Mouse (Mus musculus): ENCODE results near the gene Igf1r.
A peak's percentile ranks its signal among the peaks of the same experiment; 100 is the strongest.

The Igf1r gene

DNA sequence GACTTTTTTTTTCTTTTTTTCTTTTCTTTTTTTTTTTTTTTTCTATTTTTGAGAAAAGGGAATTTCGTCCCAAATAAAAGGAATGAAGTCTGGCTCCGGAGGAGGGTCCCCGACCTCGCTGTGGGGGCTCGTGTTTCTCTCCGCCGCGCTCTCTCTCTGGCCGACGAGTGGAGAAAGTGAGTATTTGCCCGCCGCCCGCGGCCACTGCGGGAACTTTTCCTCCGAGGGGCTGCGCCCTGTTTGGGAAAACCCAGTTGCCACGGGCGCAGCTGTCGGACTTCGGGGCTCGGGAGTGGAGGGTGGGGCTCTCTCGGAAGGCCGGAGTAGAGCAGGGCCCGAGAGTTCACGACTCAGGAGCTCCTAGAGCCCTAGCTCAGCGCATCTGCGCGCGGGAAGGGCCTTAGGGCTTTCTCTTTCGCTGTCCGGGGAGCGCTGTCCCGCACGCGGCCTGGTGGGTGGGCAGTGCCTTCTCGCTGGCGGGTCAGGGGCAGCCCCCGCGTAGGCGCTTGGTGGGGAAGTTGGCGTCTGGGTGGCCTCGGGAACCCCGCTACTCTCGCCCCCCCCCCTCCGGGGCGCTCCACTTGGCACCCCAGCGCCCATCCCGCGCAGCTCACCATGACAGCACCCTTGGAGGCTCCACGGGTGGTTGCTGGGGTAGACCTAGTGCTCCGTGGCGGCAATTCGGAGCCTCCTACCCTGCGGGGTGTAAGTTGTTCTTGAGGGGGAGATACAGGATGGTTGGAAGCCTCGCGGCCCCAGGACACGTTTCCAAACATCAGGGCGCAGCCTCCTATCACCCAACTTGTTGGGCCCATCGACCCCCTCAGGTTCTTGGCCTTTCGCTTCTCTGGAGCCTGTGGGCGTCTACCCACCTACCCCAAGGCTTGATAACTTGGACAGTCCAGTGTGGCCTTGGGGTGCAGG is at the start of gene Igf1r:
Gene Igf1r, plus strand, starts transcription at position 51 of the 924 bp plus-strand sequence.
- DNase-seq (ENCODE audit: low spot score): no peak

GRCm38 (mm10) chr7:67906358-67906757 is 46.3 kb upstream of the Igf1r start:
- no peak for DNase-seq (ENCODE audit: low spot score)

DNA sequence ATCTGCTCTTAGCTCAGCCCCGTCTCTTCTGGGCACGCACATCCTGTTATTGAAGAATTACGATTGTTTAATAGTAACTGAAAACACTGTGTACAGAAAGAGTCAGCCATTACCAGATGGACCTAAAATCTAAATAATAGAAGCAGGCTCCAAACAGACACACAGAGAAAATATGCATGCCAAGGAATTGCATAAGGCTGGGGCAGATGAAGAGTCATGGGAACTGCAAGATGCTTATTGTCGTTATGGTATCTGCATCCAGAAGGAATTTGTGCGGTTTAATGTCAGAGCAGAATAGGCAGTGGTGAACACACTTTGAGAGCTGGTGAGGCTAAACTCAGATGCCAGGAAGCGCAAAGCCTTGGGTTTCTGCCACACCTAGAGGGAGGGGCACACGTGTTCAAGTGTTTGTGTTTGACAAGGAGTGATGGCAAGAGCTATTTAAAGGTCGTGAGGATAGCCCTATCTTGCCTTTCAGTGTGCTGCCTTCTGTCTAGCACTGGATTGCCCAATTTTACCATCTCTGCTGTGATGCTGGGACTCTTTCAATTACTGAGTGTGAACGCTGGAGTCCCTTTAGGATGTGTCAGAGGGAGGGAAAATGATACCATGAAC is 44.7 kb upstream of the Igf1r start:
- no peak for DNase-seq (ENCODE audit: low spot score)

DNA sequence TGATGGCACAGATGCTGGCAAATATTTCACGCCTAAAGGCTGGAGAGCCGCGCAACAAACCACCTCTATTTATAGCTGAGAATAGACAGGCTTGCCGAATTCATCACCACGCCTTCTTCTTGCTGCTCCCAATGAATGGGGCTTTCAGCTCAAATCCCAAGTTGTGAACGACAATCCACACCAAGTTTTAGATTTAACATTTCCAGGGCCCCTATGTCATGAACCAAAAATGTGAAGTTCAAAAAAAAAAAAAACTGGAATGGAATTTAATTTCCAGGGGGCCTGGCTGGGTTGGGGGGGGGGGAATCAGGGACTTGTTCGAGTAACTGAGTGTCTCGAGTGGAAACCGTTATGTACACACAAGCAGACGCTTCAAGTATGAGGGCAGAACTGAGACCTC is 42.1 kb upstream of the Igf1r start:
- DNase-seq (ENCODE audit: low spot score): no peak

- DNase-seq (ENCODE audit: low spot score): no peak
Measured at GRCm38 (mm10) chr7:67910947-67911346, 41.7 kb upstream of the Igf1r start.

DNA sequence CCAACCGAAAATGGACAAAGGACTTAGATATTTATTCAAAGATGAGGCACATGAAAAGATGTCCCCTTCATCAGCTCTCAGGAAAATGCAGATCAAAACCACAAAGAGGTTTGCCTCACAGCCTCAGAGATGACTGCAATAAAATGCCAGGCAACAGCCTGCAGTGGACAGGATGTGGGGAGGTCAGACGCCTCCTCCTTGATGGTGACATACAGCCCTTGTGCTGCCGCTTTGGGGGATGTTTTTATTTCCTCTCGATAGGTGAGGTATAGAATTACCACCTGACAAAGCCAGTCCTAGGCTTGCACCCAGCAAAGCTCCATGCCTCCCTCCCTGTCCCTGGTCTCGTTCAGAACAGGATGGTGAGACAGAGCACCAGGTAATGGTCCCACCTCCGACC is 40.8 kb upstream of the Igf1r start:
- no peak for DNase-seq (ENCODE audit: low spot score)

- DNase-seq (ENCODE audit: low spot score): no peak
Measured at GRCm38 (mm10) chr7:67916960-67917359, 35.7 kb upstream of the Igf1r start.

DNA sequence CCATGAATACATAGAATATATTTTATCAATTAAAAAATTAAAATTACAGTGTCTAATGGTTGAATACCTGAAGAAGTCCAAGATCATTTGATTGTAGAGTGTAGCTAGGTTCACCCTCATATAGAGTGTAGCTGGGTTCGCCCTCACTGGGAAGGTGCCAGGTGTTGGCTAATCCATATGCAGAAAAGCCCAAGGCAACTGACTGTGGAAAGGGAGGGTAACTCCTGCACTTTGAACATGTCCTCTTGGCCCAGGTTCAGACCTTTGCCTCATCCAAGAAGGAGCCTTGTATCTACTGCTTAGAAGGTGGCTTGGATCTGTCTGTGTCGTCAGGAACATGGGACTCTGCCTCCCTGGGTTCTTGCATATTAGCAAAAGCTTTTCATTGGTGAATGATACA is 34.9 kb upstream of the Igf1r start:
- DNase-seq (ENCODE audit: low spot score): no peak

DNA sequence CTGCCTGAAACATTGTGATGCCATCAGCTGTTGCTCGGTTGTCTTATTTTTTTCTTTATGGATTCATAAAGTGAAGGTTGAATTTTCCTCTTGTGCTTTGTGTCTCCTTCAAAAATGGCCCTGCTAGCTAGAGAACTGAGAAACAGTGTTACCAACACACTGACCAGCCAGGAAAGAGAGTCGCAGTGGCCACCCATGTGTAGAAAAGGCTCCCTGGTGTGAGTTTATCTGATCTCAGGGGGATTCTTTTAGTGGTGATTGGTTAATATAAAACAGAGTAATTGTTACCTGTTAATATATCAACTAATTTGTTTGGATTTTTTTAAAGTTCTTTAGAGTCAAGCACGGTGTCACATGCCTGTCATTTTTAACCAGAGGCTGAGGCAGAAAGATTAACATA is 33.2 kb upstream of the Igf1r start:
- no peak for DNase-seq (ENCODE audit: low spot score)

DNA sequence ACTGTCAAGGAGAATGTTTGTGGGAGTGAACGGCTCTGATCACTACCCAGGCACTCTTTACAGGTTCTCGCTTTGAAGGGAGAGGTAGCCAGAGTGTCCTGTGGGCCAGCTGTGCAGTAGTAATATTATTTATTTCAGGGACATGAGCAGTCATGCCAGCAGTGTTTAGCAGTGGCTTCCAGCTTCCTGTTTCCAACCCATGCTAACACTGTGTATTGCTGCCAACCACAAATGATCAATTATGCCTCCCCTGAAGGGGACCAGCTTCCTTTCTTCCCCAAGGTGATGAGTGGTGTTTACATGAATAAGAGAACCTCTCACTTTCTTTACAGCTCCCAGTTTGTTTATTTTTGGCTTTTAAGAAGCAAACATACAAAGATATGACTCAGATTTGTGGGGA is 28.4 kb upstream of the Igf1r start:
- no peak for DNase-seq (ENCODE audit: low spot score)

- DNase-seq (ENCODE audit: low spot score): no peak
Measured at GRCm38 (mm10) chr7:67930132-67930531, 22.5 kb upstream of the Igf1r start.

GRCm38 (mm10) chr7:67936801-67937200 is 15.8 kb upstream of the Igf1r start:
- DNase-seq (ENCODE audit: low spot score): no peak

DNA sequence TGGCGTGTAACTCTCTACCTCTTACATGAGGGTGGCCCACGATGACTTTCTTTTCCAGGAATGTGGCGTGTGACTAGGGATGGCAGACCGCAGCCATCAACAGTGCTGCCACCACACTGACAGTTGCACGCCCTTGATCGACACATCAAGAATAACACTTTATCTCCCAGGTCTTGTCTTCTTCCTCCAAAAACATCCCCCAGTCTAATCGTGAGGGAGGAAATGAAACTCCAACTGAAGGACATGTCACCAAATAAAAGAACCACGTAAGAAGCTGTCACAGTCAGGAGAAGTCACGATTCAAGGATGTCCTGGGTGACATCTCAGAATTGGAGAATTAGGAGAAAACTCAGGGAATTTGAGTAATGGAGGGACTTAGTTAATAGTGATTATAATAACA is 8.8 kb upstream of the Igf1r start:
- DNase-seq (ENCODE audit: low spot score): no peak

DNA sequence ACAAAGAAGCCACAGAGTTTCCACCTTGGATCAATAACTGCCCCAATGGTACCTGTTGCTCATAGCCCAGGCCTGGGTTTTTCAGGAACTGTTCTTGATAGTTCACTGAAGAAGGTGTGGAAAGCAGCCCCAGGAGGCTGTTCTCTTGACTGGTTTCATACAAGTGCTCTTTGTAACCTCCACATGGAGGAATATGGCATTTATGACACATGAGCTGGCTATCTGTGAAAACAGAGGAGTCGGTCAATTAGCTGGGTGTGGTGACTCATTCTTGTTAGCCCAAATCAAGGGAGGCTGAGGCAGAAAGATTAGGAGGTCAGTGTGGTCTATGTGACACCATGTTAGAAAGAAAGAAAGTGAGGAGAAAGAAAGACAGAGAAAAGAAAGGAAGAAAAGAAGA is 5.7 kb upstream of the Igf1r start:
- no peak for DNase-seq (ENCODE audit: low spot score)

DNA sequence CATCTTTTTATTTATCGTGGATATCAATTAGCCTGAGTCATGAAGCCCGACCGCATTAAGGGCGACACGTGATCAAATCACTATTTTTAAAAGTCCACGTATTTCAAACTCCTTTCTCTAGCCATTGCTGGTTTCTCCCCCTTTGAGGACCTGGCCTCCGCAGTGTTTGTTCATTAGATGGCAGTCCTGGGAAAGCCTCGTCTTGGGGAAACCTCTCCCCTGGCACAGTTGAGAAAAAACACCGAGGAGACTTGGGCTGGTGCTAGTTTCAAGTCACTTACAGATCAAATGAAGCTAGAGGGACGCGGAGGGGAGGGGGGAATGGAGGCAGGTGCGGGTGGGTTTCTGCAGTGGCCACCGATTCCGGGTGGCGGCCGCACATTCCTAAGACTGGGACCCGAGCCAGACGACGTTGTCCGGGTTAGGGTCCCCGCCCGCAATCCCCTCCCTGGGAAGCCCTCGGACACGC is 2.2 kb upstream of the Igf1r start:
- peak; percentile 42 for DNase-seq (ENCODE audit: low spot score)

- DNase-seq (ENCODE audit: low spot score): peak; percentile 74
Measured at GRCm38 (mm10) chr7:67950815-67951531, 1.7 kb upstream of the Igf1r start.

DNA sequence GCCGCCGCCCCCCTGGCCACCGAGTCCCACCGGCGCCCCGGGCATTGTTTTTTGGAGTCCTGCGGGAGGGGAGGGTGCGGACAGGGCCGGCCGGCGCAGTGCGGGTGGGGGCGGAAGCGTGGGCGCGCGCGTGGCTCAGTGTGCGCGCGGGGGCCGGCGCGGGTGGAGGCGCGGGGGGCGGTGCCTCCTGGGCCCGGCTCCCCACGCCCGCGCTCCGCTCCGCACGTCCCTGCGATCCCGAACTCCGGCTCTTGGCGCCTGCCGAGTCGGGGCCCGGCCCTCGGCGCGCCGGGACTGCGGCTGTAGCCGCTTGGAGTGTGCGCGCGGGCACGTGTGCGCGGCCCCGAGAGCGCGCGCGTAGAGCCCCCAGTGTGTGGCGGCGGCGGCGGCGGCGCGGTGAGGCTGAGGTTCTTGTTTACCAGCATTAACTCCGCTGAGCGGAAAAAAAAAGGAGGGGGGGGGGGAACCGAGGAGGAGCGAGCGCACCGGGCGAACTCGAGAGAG is 1.0 kb upstream of the Igf1r start:
- peak; percentile 91 for DNase-seq (ENCODE audit: low spot score)

DNA sequence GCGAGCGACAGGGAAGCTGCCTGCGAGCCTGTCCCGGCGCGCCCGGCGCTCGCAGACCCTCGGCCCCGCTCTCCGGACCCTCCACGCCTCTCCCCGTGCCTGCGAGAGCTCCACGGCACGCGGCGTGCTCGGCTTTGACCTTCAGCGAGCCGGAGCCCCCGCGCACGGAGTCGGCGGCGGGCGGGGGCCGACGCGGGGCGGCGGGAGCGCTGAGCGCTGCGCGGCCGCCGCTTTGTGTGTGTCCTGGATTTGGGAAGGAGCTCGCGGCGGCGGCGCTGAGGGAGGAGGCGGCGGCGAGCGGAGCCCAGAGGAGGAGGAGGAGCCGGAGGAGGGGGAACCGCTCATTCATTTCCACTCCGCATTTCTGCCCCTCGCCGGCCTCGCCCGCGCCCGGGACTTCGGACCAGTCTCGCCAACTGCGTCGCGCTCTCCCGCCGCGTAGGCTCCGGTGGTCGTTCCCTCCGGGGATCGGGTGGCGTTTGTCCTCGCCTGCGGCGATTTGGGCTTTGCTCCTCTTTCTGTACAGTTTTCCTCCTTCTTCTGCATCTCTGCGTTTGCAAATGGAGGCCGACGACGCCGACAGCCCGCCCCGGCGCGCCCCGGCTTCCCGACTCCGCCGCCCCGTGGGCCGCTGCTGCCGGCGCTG is 468 bp upstream of the Igf1r start:
- DNase-seq (ENCODE audit: low spot score): peak; percentile 45

GRCm38 (mm10) chr7:67953764-67954242 is 1.2 kb downstream of the Igf1r start:
- DNase-seq (ENCODE audit: low spot score): no peak

DNA sequence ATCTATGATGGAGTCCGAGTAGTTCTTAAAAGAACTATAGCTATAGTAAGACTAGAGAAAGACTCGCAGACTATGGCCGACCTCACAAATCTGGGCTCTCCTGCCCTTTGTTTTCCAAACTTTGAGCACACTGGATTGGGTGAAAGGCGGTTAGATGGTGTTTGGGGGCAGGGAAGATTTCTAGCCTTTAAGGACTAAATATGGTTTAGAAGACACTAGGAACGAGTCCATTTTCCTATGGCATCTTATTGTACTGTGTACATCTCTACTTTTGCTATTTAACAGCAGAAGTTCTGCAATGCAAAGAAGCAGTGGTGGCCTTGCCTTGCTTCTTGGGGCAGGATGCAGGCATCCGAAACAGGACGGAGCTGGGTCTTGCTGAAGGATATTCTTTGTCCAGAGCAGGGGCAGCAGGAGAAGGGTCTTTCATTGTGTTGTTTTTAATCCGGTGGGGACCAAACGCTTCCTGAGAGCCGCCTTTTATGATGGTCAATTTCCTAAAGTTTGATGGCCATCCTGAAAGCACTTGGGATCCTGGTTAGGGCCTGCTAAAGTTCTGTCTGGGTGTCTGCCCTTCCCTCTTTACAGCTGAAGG is 2.1 kb downstream of the Igf1r start:
- no peak for DNase-seq (ENCODE audit: low spot score)

DNA sequence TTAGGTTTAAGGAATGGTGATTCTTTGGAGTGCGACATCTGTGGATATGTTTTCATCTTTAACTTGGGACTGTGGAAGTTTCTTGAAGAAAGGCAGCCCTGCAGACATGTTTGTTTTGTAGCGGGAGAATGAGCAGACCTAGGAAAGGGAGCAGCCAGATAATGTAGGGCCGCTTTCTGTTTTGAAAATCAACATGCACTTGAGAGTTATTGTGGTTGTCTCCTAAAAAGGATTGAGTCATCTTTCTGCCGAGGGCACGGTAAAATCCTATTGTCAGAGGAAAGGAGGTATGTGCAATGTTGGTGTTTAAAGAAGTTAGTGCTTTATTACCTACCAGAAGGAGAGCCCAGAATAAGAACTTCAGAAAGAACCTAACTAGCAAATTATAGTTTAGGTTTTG is 2.6 kb downstream of the Igf1r start:
- no peak for DNase-seq (ENCODE audit: low spot score)

GRCm38 (mm10) chr7:67957376-67957775 is 4.7 kb downstream of the Igf1r start:
- DNase-seq (ENCODE audit: low spot score): no peak
